Mouse (Mus musculus): ENCODE results near the gene Crybb1. TPM values are rescaled to one million over a fixed set of nuclear protein-coding genes. Genes with fewer than 3 reads are reported as not detected.

The Crybb1 gene
- polyA plus RNA-seq, 1 experiment: not detected

DNA sequence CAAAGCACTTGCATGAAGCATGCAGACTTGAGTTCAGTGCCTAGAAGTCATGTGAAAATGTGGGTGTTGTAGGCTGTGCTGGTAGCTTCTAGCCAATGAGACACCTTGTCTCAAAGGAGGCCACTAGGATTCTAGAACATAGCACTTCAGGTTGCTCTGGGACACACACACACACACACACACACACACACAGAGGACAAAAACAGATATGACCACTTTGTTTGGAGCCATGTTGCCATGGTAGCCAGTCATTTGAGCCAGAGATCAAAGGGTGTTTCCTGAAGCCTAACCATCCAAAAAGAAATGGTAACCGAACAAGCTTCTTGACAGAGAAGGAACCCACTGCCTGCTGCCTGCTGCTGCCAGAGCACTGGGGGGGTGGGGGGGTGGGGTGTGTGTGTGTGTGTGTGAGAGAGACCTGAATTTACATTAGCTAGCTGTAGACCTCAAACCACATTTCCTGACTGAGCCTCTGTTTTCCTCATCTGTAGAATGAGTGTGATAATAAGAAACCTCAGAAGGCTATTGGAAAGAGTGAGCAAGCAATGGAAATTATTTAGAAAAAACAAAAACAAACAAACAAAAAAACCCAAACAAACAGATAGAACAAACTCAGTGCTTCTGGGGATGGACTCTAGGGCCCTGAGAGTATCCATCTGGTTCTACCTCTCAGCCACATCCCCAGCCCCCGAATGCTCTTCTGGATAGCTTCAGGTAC lies 18.3 kb downstream of the Crybb1 start:
- Histone ChIP-seq H3K36me3 (ENCODE audit: control insufficient read depth, insufficient read depth, low read length, poor library complexity, severe bottlenecking) (no peaks in the 10 kb centered on the region), H3K9ac (ENCODE audit: low read depth, poor library complexity, severe bottlenecking) (no peak overlapping the region), H3K9me3 (replicated peaks; ENCODE audit: control insufficient read depth, insufficient read depth, low read length, poor library complexity, severe bottlenecking) (no peaks in the 10 kb centered on the region), H3K4me3 (ENCODE audit: low read depth, low read length) (no peak overlapping the region), H3K4me1 (ENCODE audit: control insufficient read depth, insufficient read depth, low read length) (peaks cover 6% of the 10 kb centered on the region), H3K27me3 (ENCODE audit: control insufficient read depth, insufficient read depth, low read length, poor library complexity, severe bottlenecking) (no peaks in the 10 kb centered on the region), H3K27ac (ENCODE audit: insufficient read depth, low read length) (no peak overlapping the region)
- TF ChIP-seq CTCF (IDR thresholded peaks at IDR 0.05; ENCODE audit: low read depth, low read length) (no peak), POLR2A (IDR thresholded peaks at IDR 0.05; ENCODE audit: insufficient read depth, low read length) (no peak), EP300 (IDR thresholded peaks at IDR 0.05; ENCODE audit: insufficient read depth, low read depth, low read length) (no peak)

DNA sequence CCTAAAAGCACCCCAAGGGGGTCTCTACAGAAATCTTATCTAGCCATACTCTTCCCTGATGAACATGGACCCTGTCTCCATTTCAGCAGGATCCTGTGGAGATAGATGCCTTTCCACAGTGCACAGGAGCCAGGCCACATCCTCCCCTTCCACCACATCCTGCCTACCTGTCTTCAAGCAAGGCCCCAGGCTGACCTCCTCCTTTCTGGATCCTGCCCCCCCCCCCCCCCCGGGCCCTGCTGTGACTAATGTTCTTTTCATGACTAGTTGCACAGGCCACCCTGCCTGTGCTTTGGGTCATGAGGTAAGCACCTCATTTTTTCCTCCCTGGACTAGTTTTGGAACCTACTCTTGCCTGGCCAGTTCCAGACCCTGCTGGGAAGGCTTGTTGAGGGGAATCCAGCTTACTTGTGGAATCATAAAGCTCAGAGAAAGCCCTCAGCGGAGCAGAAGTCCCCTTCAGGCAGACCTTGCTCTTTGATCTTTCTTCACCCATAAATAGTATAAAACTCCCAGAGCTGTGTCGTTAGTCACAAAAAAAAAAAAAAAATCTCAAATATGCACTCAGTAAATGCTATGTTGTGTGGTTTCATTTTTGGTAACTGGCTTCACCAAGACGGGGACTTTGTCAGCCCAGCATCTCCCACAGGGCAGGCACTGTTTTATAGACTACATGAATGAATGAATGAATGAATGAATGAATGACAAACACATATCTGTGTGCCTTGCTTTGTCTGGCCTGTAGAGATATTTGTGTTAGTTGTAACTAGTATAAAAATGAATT lies 19.6 kb downstream of the Crybb1 start:
- H3K9me3 ChIP-seq (replicated peaks; ENCODE audit: control insufficient read depth, insufficient read depth, low read length, poor library complexity, severe bottlenecking): no peaks in the 10 kb centered on the region
- H3K36me3 ChIP-seq (ENCODE audit: control insufficient read depth, insufficient read depth, low read length, poor library complexity, severe bottlenecking): no peaks in the 10 kb centered on the region
- no peak overlapping the region for H3K27ac ChIP-seq (ENCODE audit: insufficient read depth, low read length)
- TF ChIP-seq POLR2A (IDR thresholded peaks at IDR 0.05; ENCODE audit: insufficient read depth, low read length) (no peak), CTCF (IDR thresholded peaks at IDR 0.05; ENCODE audit: low read depth, low read length) (no peak), EP300 (IDR thresholded peaks at IDR 0.05; ENCODE audit: insufficient read depth, low read depth, low read length) (no peak)
- peaks cover 9% of the 10 kb centered on the region for H3K4me1 ChIP-seq (ENCODE audit: control insufficient read depth, insufficient read depth, low read length)
- peak overlapping the region; percentile 45; the same call in 1 of the 2 replicates for H3K9ac ChIP-seq (ENCODE audit: low read depth, poor library complexity, severe bottlenecking)
- H3K27me3 ChIP-seq (ENCODE audit: control insufficient read depth, insufficient read depth, low read length, poor library complexity, severe bottlenecking): no peaks in the 10 kb centered on the region
- H3K4me3 ChIP-seq (ENCODE audit: low read depth, low read length): no peak overlapping the region

GRCm38 (mm10) chr5:112276267-112276873 lies 20.8 kb downstream of the Crybb1 start, which contains the start of gene Tpst2:
TSS of gene Tpst2 (plus strand) at chr5:112276691.
- H3K9me3 ChIP-seq (replicated peaks; ENCODE audit: control insufficient read depth, insufficient read depth, low read length, poor library complexity, severe bottlenecking): no peaks in the 10 kb centered on the region
- peak within 1 kb of the TSS; percentile 90 for H3K4me3 ChIP-seq (ENCODE audit: low read depth, low read length)
- peaks cover 9% of the 10 kb centered on the region for H3K4me1 ChIP-seq (ENCODE audit: control insufficient read depth, insufficient read depth, low read length)
- no peaks in the 10 kb centered on the region for H3K27me3 ChIP-seq (ENCODE audit: control insufficient read depth, insufficient read depth, low read length, poor library complexity, severe bottlenecking)
- H3K9ac ChIP-seq (ENCODE audit: low read depth, poor library complexity, severe bottlenecking): peak within 1 kb of the TSS; percentile 79
- TF ChIP-seq POLR2A (IDR thresholded peaks at IDR 0.05; ENCODE audit: insufficient read depth, low read length) (peak; percentile 98), CTCF (IDR thresholded peaks at IDR 0.05; ENCODE audit: low read depth, low read length) (no peak), EP300 (IDR thresholded peaks at IDR 0.05; ENCODE audit: insufficient read depth, low read depth, low read length) (peak; percentile 51; the same call in 1 of the 2 replicates)
- no peak within 1 kb of the TSS; the same call in 1 of the 2 replicates for H3K27ac ChIP-seq (ENCODE audit: insufficient read depth, low read length)
- no peaks in the 10 kb centered on the region for H3K36me3 ChIP-seq (ENCODE audit: control insufficient read depth, insufficient read depth, low read length, poor library complexity, severe bottlenecking)

GRCm38 (mm10) chr5:112276907-112277348 lies 21.3 kb downstream of the Crybb1 start:
- Histone ChIP-seq H3K36me3 (ENCODE audit: control insufficient read depth, insufficient read depth, low read length, poor library complexity, severe bottlenecking) (no peaks in the 10 kb centered on the region), H3K27me3 (ENCODE audit: control insufficient read depth, insufficient read depth, low read length, poor library complexity, severe bottlenecking) (no peaks in the 10 kb centered on the region), H3K9ac (ENCODE audit: low read depth, poor library complexity, severe bottlenecking) (peak overlapping the region; percentile 79), H3K27ac (ENCODE audit: insufficient read depth, low read length) (no peak overlapping the region; the same call in 1 of the 2 replicates), H3K9me3 (replicated peaks; ENCODE audit: control insufficient read depth, insufficient read depth, low read length, poor library complexity, severe bottlenecking) (no peaks in the 10 kb centered on the region), H3K4me1 (ENCODE audit: control insufficient read depth, insufficient read depth, low read length) (peaks cover 9% of the 10 kb centered on the region), H3K4me3 (ENCODE audit: low read depth, low read length) (peak overlapping the region; percentile 90)
- no peak for TF ChIP-seq CTCF (IDR thresholded peaks at IDR 0.05; ENCODE audit: low read depth, low read length)
- TF ChIP-seq POLR2A (IDR thresholded peaks at IDR 0.05; ENCODE audit: insufficient read depth, low read length): no peak
- TF ChIP-seq EP300 (IDR thresholded peaks at IDR 0.05; ENCODE audit: insufficient read depth, low read depth, low read length): no peak

GRCm38 (mm10) chr5:112277906-112278470 lies 22.4 kb downstream of the Crybb1 start:
- Histone ChIP-seq H3K4me1 (ENCODE audit: control insufficient read depth, insufficient read depth, low read length) (peaks cover 12% of the 10 kb centered on the region), H3K9ac (ENCODE audit: low read depth, poor library complexity, severe bottlenecking) (no peak overlapping the region), H3K4me3 (ENCODE audit: low read depth, low read length) (no peak overlapping the region), H3K9me3 (replicated peaks; ENCODE audit: control insufficient read depth, insufficient read depth, low read length, poor library complexity, severe bottlenecking) (no peaks in the 10 kb centered on the region), H3K36me3 (ENCODE audit: control insufficient read depth, insufficient read depth, low read length, poor library complexity, severe bottlenecking) (no peaks in the 10 kb centered on the region), H3K27me3 (ENCODE audit: control insufficient read depth, insufficient read depth, low read length, poor library complexity, severe bottlenecking) (no peaks in the 10 kb centered on the region), H3K27ac (ENCODE audit: insufficient read depth, low read length) (no peak overlapping the region)
- TF ChIP-seq CTCF (IDR thresholded peaks at IDR 0.05; ENCODE audit: low read depth, low read length): no peak
- TF ChIP-seq EP300 (IDR thresholded peaks at IDR 0.05; ENCODE audit: insufficient read depth, low read depth, low read length): no peak
- no peak for TF ChIP-seq POLR2A (IDR thresholded peaks at IDR 0.05; ENCODE audit: insufficient read depth, low read length)
